Comparison of ENCODE assay signal across 9 mouse cellular contexts in genomic region chr8:123411246-123411645, GRCm38 (mm10). TPM values are rescaled to one million over a fixed set of nuclear protein-coding genes. Genes with fewer than 3 reads are reported as not detected.
DNase-seq lines count a peak whose midpoint lies in the region; ATAC-seq lines count a peak whose summit lies in the region.
"Had no signal": no experiment of that assay in that cellular context is flagged by ENCODE, and none has a peak within 500 bp of the region (broad histone marks: within the 10 kb centered on the region; RNA-seq: fewer than 3 reads in every experiment).

Gene Tubb3 (plus strand): TSS chr8:123411424.

- WGBS in embryonic facial prominence, embryonic 11.5 days, result 0% methylated on average over 29 of the region's 29 CpGs
- WGBS in heart, embryonic 16.5 days, result under 1% methylated on average over 29 of the region's 29 CpGs

- peaks cover 45% of the 10 kb centered on the region for H3K27me3 ChIP-seq in embryonic facial prominence, embryonic 11.5 days (ENCODE audit: control insufficient read depth, insufficient read depth, low read length)
- H3K27me3 ChIP-seq in heart, embryonic 16.5 days (ENCODE audit: control insufficient read depth, insufficient read depth, low read length), result peaks cover 35% of the 10 kb centered on the region
- H3K27me3 ChIP-seq: Patski had no signal

- no peaks in the 10 kb centered on the region for H3K4me1 ChIP-seq in embryonic facial prominence, embryonic 11.5 days (ENCODE audit: control insufficient read depth, insufficient read depth, low read length)
- peaks cover 22% of the 10 kb centered on the region for H3K4me1 ChIP-seq in heart, embryonic 16.5 days (ENCODE audit: control insufficient read depth, insufficient read depth, low read length)

- no peaks in the 10 kb centered on the region for H3K36me3 ChIP-seq in embryonic facial prominence, embryonic 11.5 days (replicated peaks; ENCODE audit: control insufficient read depth, insufficient read depth, low read depth, low read length)
- no peaks in the 10 kb centered on the region for H3K36me3 ChIP-seq in heart, embryonic 16.5 days (ENCODE audit: control insufficient read depth, insufficient read depth)

- peak within 1 kb of the TSS; percentile 66 for H3K9ac ChIP-seq in embryonic facial prominence, embryonic 11.5 days (replicated peaks; ENCODE audit: low read length)
- H3K9ac ChIP-seq in heart, embryonic 16.5 days (ENCODE audit: low read length), result no peak within 1 kb of the TSS

- intact Hi-C loops in heart, postnatal 25 days (cut with DNase I), result no loop called here

- peak within 1 kb of the TSS; percentile 45 for H3K4me3 ChIP-seq in embryonic facial prominence, embryonic 11.5 days (ENCODE audit: low read depth, low read length)
- H3K4me3 ChIP-seq in heart, embryonic 16.5 days (ENCODE audit: low read length), result peak within 1 kb of the TSS; percentile 33

- DNase-seq in heart, adult 18-20 months, result peak; percentile 44
- no peak for DNase-seq in heart, postnatal 25 days (ENCODE audit: low spot score)
- DNase-seq in adrenal gland, postnatal 14 days, result peak; percentile 71
- DNase-seq in embryonic facial prominence, embryonic 11.5 days (ENCODE audit: low spot score), result peak; percentile 87
- peak; percentile 88 to 90 for DNase-seq in layer of hippocampus, adult 8-10 months (ENCODE audit: low spot score in 2 of 2)
- peak; percentile 40 for DNase-seq in lung, postnatal 36 days
- DNase-seq in right cerebral cortex, postnatal 10 days (ENCODE audit: low spot score in 2 of 2), result peak; percentile 95 to 96

- H3K27ac ChIP-seq in embryonic facial prominence, embryonic 11.5 days (replicated peaks; ENCODE audit: low read depth, low read length), result peak within 1 kb of the TSS; percentile 41; the same call in 1 of the 2 replicates
- no peak within 1 kb of the TSS for H3K27ac ChIP-seq in heart, embryonic 16.5 days (ENCODE audit: low read length)

- ATAC-seq in embryonic facial prominence, embryonic 11.5 days (replicated peaks; ENCODE audit: insufficient number of reproducible peaks, low FRiP score, low TSS enrichment, low read depth), result peak; percentile 86
- peak; percentile 15; the same call in 1 of the 2 replicates for ATAC-seq in heart, embryonic 16.5 days (replicated peaks; ENCODE audit: extremely low read depth, insufficient read depth, low FRiP score)
- ATAC-seq: Patski had no signal

- no peaks in the 10 kb centered on the region for H3K9me3 ChIP-seq in embryonic facial prominence, embryonic 11.5 days (replicated peaks; ENCODE audit: control insufficient read depth, low read length)
- H3K9me3 ChIP-seq in heart, embryonic 16.5 days (replicated peaks; ENCODE audit: control insufficient read depth, low read length), result no peaks in the 10 kb centered on the region

- H3K4me2 ChIP-seq in embryonic facial prominence, embryonic 11.5 days (ENCODE audit: low read depth, low read length), result peak within 1 kb of the TSS; percentile 57
- peak within 1 kb of the TSS; percentile 52 for H3K4me2 ChIP-seq in heart, embryonic 16.5 days (ENCODE audit: low read depth, low read length)

RNA-seq across cellular contexts. Expression of gene Tubb3, which starts in this region (rescaled TPM):
- total RNA-seq in heart, adult 18-20 months (2021), result under 1 TPM; 0.22 to 0.26 TPM
- under 1 TPM; 0.25 to 0.34 TPM for total RNA-seq in heart, postnatal 25 days (2021)
- total RNA-seq in adrenal gland, postnatal 14 days (2021), result 7.3 and 32.4 TPM in 2 replicates
- 199 and 248 TPM in 2 replicates for polyA plus RNA-seq in embryonic facial prominence, embryonic 11.5 days (2014; fragmentation: Nextera tagmentation; extraction: Ambion mirVana)
- polyA plus RNA-seq in heart, embryonic 16.5 days (2015; fragmentation: Nextera tagmentation; extraction: Ambion mirVana), result 4.6 and 6.9 TPM in 2 replicates
- total RNA-seq in layer of hippocampus, adult 8-10 months (2022), result 100 to 1,000 TPM; 265 to 291 (median 279) TPM

Comparison
In these comparisons a context has a peak if more than half of its experiments do, and no peak if none do; other contexts are left out.
1. RNA of gene Tubb3 (polyA plus RNA-seq): 199 to 248 TPM in embryonic facial prominence, embryonic 11.5 days; 4.6 to 6.9 TPM in heart, embryonic 16.5 days; every median in the first group is over 10 times any median in the second.
2. Peak in DNase-seq in heart, adult 18-20 months; RNA of the gene not detected or under 1 TPM.